Mouse (Mus musculus) heart, embryonic 16.5 days (tissue): ENCODE data around the gene Lhb. TPM values are rescaled to one million over a fixed set of nuclear protein-coding genes. Genes with fewer than 3 reads are reported as not detected.

Experiments
- ATAC-seq: fragments of 200-750 bp; cut with Nextera tagmentation; replicated peaks from 2 replicates; pipeline ENCODE4 v1.8.0; 2017; ENCODE audit warnings: moderate number of reproducible peaks; ENCODE audit not compliant: insufficient read depth, low FRiP score; ENCODE audit errors: extremely low read depth
- H3K27ac ChIP-seq: fragments of 300-500 bp; sonication (generic); 2 replicates; pipeline ENCODE4 v1.5.1; 2014; ENCODE audit warnings: mild to moderate bottlenecking, low read length, control low read depth, moderate library complexity
- H3K27me3 ChIP-seq: fragments of 300-500 bp; sonication (generic); 2 replicates; pipeline ENCODE4 v1.6.1; 2014; ENCODE audit warnings: low read length, mixed read lengths; ENCODE audit not compliant: control insufficient read depth, insufficient read depth
- H3K36me3 ChIP-seq: fragments of 300-500 bp; sonication (generic); 2 replicates; pipeline ENCODE4 v1.6.1; 2014; ENCODE audit not compliant: control insufficient read depth, insufficient read depth
- H3K4me1 ChIP-seq: fragments of 300-500 bp; sonication (generic); 2 replicates; pipeline ENCODE4 v1.6.1; 2014; ENCODE audit warnings: low read length, mixed read lengths; ENCODE audit not compliant: control insufficient read depth, insufficient read depth
- H3K4me2 ChIP-seq: fragments of 300-500 bp; sonication (generic); 2 replicates; pipeline ENCODE4 v1.6.1; 2014; ENCODE audit warnings: low read depth, mild to moderate bottlenecking, control low read depth, low read length
- H3K4me3 ChIP-seq: fragments of 300-500 bp; sonication (generic); 2 replicates; pipeline ENCODE4 v1.5.1; 2014; ENCODE audit warnings: mild to moderate bottlenecking, control low read depth, low read length
- H3K9ac ChIP-seq: fragments of 300-500 bp; sonication (generic); 2 replicates; pipeline ENCODE4 v1.6.1; 2014; ENCODE audit warnings: low read length, control low read depth
- H3K9me3 ChIP-seq: fragments of 300-500 bp; sonication (generic); replicated peaks from 2 replicates; pipeline ENCODE4 v1.6.1; 2016; ENCODE audit warnings: low read length; ENCODE audit not compliant: control insufficient read depth
- WGBS: fragments of 180-500 bp; shearing (Covaris S2); extraction: QIAGEN DNeasy Blood & Tissue Kit; methylation state at CpG from one replicate; pipeline ENCODE4 v1.1.7; 2014; 5-methylcytosine and 5-hydroxymethylcytosine counted together
- microRNA-seq: library from miRNA; unstranded; fragments of <30 nt; microRNA quantifications from one replicate; pipeline ENCODE4, GENCODE M21; 2017
- polyA plus RNA-seq: library from polyadenylated mRNA; unstranded; fragments of >200 nt; fragmentation: Nextera tagmentation; extraction: Ambion mirVana; gene quantifications from 2 replicates; pipeline ENCODE4 v1.2.1, GENCODE M21; 2015

Gene Lhb
- polyA plus RNA-seq, 1 experiment from 2014 or later, result 0.51 TPM

DNA sequence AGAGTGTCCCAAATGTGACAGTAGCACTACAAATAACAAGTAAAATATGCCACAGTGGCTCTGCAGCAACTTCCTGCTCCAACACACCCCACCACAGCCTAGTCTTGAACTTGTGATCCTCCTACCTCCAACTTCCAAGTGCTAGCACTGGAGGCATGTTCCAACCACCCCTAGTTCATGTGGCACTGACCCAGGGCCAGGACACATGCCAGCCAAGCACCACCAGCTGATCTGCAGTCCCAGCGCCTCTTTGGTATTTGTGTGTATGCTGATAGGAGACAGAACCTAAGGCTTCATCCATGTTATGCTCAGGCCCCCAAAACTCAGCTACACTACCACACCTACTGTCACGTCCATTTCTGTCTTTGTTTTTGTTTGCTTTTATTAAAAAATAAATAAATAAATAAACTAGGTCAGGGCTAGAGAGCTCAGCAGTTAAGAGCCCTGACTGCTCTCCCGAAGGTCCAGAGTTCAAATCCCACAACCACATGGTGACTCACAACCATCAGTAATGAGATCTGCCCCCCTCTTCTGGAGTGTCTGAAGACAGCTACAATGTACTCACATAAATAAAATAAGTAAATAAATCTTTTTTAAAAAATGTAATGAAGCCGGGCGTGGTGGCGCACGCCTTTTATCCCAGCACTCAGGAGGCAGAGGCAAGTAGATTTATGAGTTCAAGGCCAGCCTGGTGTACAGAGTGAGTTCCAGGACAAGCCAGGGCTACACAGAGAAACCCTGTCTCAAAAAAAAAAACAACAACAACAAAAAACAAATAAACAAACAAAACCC is 43.6 kb downstream of the Lhb start:
- Histone ChIP-seq H3K27ac (no peak overlapping the region), H3K4me3 (no peak overlapping the region), H3K4me1 (peaks cover 24% of the 10 kb centered on the region), H3K4me2 (no peak overlapping the region), H3K9me3 (no peaks in the 10 kb centered on the region), H3K36me3 (peaks cover 20% of the 10 kb centered on the region), H3K27me3 (no peaks in the 10 kb centered on the region), H3K9ac (no peak overlapping the region)
- 90% methylated on average over 7 of the region's 7 CpGs for WGBS
- ATAC-seq, result no peak

DNA sequence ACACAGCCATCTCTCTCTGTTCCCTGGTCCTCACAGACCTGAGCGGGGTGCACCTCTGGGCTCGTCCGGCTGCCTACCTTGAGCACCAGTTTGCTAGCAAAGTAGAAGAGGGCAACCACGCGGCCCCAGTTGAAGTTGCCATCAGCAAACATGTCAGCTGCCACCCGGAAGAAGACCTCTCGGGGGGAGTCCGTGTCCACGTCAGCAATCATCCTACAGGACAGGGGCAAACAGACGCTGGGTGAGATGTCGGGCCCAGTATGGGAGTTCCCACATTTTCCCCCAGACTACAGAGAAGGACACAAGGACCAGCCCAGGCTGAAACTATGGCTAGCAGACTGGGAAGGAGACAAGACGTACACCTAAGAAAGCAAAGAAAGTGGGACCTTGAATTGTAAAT is 44.5 kb downstream of the Lhb start:
- no peak overlapping the region for H3K4me3 ChIP-seq
- peaks cover 22% of the 10 kb centered on the region for H3K4me1 ChIP-seq
- no peak overlapping the region for H3K27ac ChIP-seq
- no peak for ATAC-seq
- H3K9me3 ChIP-seq, result no peaks in the 10 kb centered on the region
- H3K27me3 ChIP-seq, result no peaks in the 10 kb centered on the region
- H3K9ac ChIP-seq, result no peak overlapping the region
- no peak overlapping the region for H3K4me2 ChIP-seq
- WGBS, result 93% methylated on average over 12 of the region's 12 CpGs
- peaks cover 20% of the 10 kb centered on the region for H3K36me3 ChIP-seq

DNA sequence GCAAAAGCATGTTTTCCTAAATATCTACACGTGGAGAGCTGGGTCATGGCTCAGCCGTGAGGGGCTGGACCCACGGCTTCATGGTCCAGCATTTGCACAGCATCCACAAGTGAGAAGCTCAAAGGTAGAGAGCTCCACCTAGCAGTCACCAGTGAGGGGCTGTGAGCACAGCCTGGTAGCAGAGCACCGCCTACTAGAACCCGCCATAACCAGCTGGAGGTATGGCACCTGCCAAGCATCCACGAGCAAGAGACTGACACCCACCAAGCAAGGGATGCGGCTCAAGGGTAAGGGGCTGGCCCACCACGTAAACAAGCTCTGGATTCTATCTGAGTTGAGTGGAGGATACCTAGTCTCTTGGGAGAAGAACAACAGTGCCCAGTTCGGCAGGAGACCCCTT is 44.9 kb downstream of the Lhb start:
- Histone ChIP-seq H3K4me2 (peak overlapping the region; percentile 71), H3K4me1 (peaks cover 18% of the 10 kb centered on the region), H3K36me3 (peaks cover 20% of the 10 kb centered on the region), H3K9ac (peak overlapping the region; percentile 81), H3K4me3 (peak overlapping the region; percentile 86), H3K27me3 (no peaks in the 10 kb centered on the region), H3K27ac (no peak overlapping the region), H3K9me3 (no peaks in the 10 kb centered on the region)
- no peak for ATAC-seq
- 73% methylated on average over 9 of the region's 9 CpGs for WGBS

DNA sequence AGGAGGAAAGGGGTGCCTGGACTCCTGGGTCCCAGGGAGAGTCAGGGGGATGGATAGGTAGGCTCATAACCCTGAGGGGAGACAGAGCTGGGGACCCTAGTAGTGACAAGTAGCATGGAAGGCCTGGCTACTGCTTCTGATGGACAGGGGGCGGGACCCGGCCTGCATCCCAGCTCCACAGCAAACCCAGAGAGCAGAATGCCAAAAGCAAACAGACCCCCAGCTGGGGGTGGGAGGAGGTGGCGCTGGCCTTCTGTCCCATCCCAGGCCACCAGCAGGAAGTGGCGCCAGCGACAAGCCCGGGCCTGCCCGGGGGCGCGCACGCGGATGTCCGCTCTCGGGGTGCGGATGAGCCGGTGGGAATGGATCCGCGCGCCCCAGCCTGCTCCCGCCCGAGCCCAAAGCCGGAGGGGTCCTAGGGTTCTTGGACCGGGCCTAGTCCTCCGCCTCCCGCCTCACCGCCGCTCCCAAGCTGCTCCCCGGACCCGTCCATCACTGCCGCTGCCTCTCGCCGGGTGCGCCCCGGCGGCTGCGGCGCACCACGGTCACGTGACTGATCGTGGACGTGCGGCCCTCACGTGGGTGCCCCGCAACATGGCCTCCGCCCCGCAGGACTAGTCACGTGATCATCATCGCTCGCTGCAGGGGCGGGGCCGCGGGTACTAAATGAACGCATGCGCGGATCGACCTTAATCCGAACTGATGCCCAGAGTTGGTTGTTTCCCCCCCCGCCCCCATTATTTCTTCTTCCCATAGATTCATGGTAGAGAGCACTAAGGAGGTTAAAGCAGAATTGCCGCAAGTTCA is 45.9 kb downstream of the Lhb start, which contains the start of gene Bax:
Bax (minus strand) TSS at position 616 of the 807 bp plus-strand sequence.
- Histone ChIP-seq H3K4me2 (peak within 1 kb of the TSS; percentile 71), H3K9me3 (no peaks in the 10 kb centered on the region), H3K4me3 (peak within 1 kb of the TSS; percentile 86), H3K9ac (peak within 1 kb of the TSS; percentile 81), H3K4me1 (peaks cover 11% of the 10 kb centered on the region), H3K27ac (peak within 1 kb of the TSS; percentile 53), H3K27me3 (no peaks in the 10 kb centered on the region), H3K36me3 (peaks cover 20% of the 10 kb centered on the region)
- peak; percentile 81 for ATAC-seq
- under 1% methylated on average over 58 of the region's 58 CpGs for WGBS

DNA sequence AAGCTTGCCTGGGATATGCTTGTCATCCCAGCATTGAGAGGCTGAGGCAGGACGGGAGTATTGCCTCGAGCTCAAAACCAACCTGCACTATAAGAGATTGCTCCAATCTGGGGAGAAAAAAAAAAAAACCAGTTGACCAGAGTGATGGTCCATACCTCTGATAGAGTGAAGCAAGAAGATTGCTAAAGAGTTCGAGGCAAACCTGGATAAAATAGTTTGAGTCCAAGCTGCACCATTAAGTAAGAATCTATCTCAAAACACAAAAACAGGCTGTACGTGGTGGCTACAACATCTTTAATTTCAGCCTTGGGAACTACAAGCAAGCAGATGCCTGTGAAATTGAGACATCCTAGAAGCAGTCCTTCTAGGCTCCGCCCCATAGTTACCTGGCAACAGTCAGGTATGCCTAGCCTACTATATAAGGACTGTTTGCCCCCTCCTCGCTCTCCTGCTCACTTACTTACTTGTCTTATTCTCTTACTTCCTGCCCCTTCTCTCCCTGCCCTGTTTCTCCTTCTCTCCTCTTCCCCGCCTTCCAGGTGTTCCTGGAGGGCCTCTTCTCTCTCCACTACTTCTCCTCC is 46.6 kb downstream of the Lhb start:
- H3K36me3 ChIP-seq, result peaks cover 18% of the 10 kb centered on the region; the same call in 1 of the 2 replicates
- H3K27me3 ChIP-seq, result no peaks in the 10 kb centered on the region
- H3K4me2 ChIP-seq, result peak overlapping the region; percentile 71
- WGBS, result 34% methylated on average over 7 of the region's 7 CpGs
- peak overlapping the region; percentile 81 for H3K9ac ChIP-seq
- no peak overlapping the region for H3K27ac ChIP-seq
- ATAC-seq, result peak; percentile 7
- peak overlapping the region; percentile 86 for H3K4me3 ChIP-seq
- no peaks in the 10 kb centered on the region for H3K9me3 ChIP-seq
- peaks cover 11% of the 10 kb centered on the region for H3K4me1 ChIP-seq

DNA sequence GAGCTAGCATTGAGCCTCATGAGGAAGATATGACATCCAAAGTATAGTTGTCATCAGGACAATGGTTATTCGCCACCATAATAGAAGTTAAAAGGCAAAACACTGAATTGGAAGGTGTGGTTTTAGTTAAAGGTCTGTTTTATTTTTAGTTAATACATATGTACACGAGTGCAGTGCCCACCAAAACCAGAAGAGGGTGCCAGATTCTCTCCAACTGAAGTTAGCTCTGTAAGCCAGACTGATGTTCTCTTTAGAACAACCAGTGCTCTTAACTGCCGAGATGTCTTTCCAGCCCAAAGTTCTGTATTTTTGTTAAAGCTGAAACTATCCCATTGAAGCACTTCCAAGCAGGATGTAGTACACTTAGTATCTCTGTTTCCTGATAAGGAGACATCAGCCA is 50.2 kb downstream of the Lhb start:
- ATAC-seq, result no peak
- H3K36me3 ChIP-seq, result no peaks in the 10 kb centered on the region
- no peak overlapping the region for H3K4me3 ChIP-seq
- H3K9ac ChIP-seq, result no peak overlapping the region
- peaks cover 6% of the 10 kb centered on the region for H3K4me1 ChIP-seq
- H3K27me3 ChIP-seq, result no peaks in the 10 kb centered on the region
- no peak overlapping the region for H3K4me2 ChIP-seq
- WGBS, result 4% methylated on average over 3 of the region's 3 CpGs
- no peaks in the 10 kb centered on the region for H3K9me3 ChIP-seq
- H3K27ac ChIP-seq, result no peak overlapping the region

Small RNA genes lying within 50 kb of the gene (microRNA-seq; reads per million reads assigned to microRNA genes)
- gene Gm22133, result not detected

Other genes with a start within 250 kb of the Lhb start
- not detected in 2 replicates for gene Gfy, start 241.3 kb upstream of the Lhb start, polyA plus RNA-seq
- 0.42 TPM in 1 of 2 replicates, not detected in the other for gene Pth2, start 239.8 kb upstream of the Lhb start, polyA plus RNA-seq
- 0.58 and 0.75 TPM in 2 replicates for gene Ccdc155, start 215.9 kb upstream of the Lhb start, polyA plus RNA-seq
- 1.2 and 1.4 TPM in 2 replicates for gene Dkkl1, start 208.7 kb upstream of the Lhb start, polyA plus RNA-seq
- gene Tead2, start 205.1 kb upstream of the Lhb start, polyA plus RNA-seq, result 88.0 and 92.4 TPM in 2 replicates
- gene Cd37, start 181.7 kb upstream of the Lhb start, polyA plus RNA-seq, result 5.0 and 9.2 TPM in 2 replicates
- 0.09 TPM in 1 of 2 replicates, not detected in the other for gene Slc6a16, start 179.7 kb upstream of the Lhb start, polyA plus RNA-seq
- not detected in 2 replicates for gene Slc6a21, start 143.3 kb upstream of the Lhb start, polyA plus RNA-seq
- gene Trpm4, start 87.0 kb upstream of the Lhb start, polyA plus RNA-seq, result 12.4 and 18.0 TPM in 2 replicates
- 26.6 and 28.7 TPM in 2 replicates for gene Hrc, start 85.5 kb upstream of the Lhb start, polyA plus RNA-seq
- gene Ppfia3, start 53.8 kb upstream of the Lhb start, polyA plus RNA-seq, result 1.5 TPM in 2 replicates
- 0.81 and 0.91 TPM in 2 replicates for gene Lin7b, start 50.2 kb upstream of the Lhb start, polyA plus RNA-seq
- gene Snrnp70, start 25.1 kb upstream of the Lhb start, polyA plus RNA-seq, result 145 and 161 TPM in 2 replicates
- gene Kcna7, start 15.2 kb upstream of the Lhb start, polyA plus RNA-seq, result 0.25 and 0.27 TPM in 2 replicates
- gene Ntf5, start 7.1 kb upstream of the Lhb start, polyA plus RNA-seq, result 0.91 and 1.1 TPM in 2 replicates
- 136 and 141 TPM in 2 replicates for gene Gys1, start 14.0 kb downstream of the Lhb start, polyA plus RNA-seq
- 85.1 and 88.3 TPM in 2 replicates for gene Ruvbl2, start 17.3 kb downstream of the Lhb start, polyA plus RNA-seq
- gene Ftl1, start 39.1 kb downstream of the Lhb start, polyA plus RNA-seq, result 3,045 and 3,399 TPM in 2 replicates
- gene Bax, start 46.1 kb downstream of the Lhb start, polyA plus RNA-seq, result 104 and 107 TPM in 2 replicates
- 0.35 and 0.71 TPM in 2 replicates for gene Tulp2, start 61.1 kb downstream of the Lhb start, polyA plus RNA-seq
- not detected in 2 replicates for gene Gm45808, start 66.0 kb downstream of the Lhb start, polyA plus RNA-seq
- gene Dhdh, start 68.0 kb downstream of the Lhb start, polyA plus RNA-seq, result 3.4 TPM in 2 replicates
- 156 and 160 TPM in 2 replicates for gene Nucb1, start 89.6 kb downstream of the Lhb start, polyA plus RNA-seq
- 25.0 and 27.1 TPM in 2 replicates for gene Ppp1r15a, start 105.4 kb downstream of the Lhb start, polyA plus RNA-seq
- 1.3 and 1.8 TPM in 2 replicates for gene Plekha4, start 105.5 kb downstream of the Lhb start, polyA plus RNA-seq
- 0.66 and 0.87 TPM in 2 replicates for gene Hsd17b14, start 134.1 kb downstream of the Lhb start, polyA plus RNA-seq
- gene Bcat2, start 149.3 kb downstream of the Lhb start, polyA plus RNA-seq, result 97.7 and 102 TPM in 2 replicates
- gene Fgf21, start 194.7 kb downstream of the Lhb start, polyA plus RNA-seq, result 1.5 and 1.7 TPM in 2 replicates
- gene Fut1, start 196.5 kb downstream of the Lhb start, polyA plus RNA-seq, result 0.15 and 0.83 TPM in 2 replicates
- 0.21 and 0.26 TPM in 2 replicates for gene Izumo1, start 201.0 kb downstream of the Lhb start, polyA plus RNA-seq
- 15.4 and 16.3 TPM in 2 replicates for gene Rasip1, start 206.7 kb downstream of the Lhb start, polyA plus RNA-seq
- gene Mamstr, start 219.2 kb downstream of the Lhb start, polyA plus RNA-seq, result 7.6 and 9.0 TPM in 2 replicates
- 1.5 and 1.6 TPM in 2 replicates for gene Fut2, start 245.6 kb downstream of the Lhb start, polyA plus RNA-seq